10 mouse cellular contexts compared by ENCODE assay signal in genomic region chr1:150497690-150498089, GRCm38 (mm10). TPM values are rescaled to one million over a fixed set of nuclear protein-coding genes. Genes with fewer than 3 reads are reported as not detected.
A peak's percentile ranks its signal among the peaks of the same experiment; 100 is the strongest.
DNase-seq lines count a peak whose midpoint lies in the region; ATAC-seq and TF ChIP-seq lines count a peak whose summit lies in the region.
"Had no signal": no experiment of that assay in that cellular context is flagged by ENCODE, and none has a peak within 500 bp of the region (broad histone marks: within the 10 kb centered on the region; RNA-seq: fewer than 3 reads in every experiment).

No protein-coding gene starts in this region.

- H3K4me2 ChIP-seq in intestine, postnatal 0 days (replicated peaks; ENCODE audit: low read depth), result no peak overlapping the region
- no peak overlapping the region for H3K4me2 ChIP-seq in intestine, embryonic 15.5 days (replicated peaks)

- DNase-seq in A20 (ENCODE audit: low read depth, low spot score) (peak; percentile 17), MEL (ENCODE audit: low read depth, low spot score) (peak; percentile 7)
- DNase-seq in kidney, postnatal 14 days, result peak; percentile 27
- no peak for DNase-seq in neural tube, embryonic 10.5 days (ENCODE audit: extremely low spot score, low spot score)
- no peak for DNase-seq in midbrain, embryonic 10.5 days (ENCODE audit: low spot score)
- no peak for DNase-seq in thymus, postnatal 4 days

- H3K4me1 ChIP-seq in intestine, postnatal 0 days (replicated peaks; ENCODE audit: control insufficient read depth, insufficient read depth, low read length), result no peaks in the 10 kb centered on the region
- H3K4me1 ChIP-seq in intestine, embryonic 15.5 days (replicated peaks), result no peaks in the 10 kb centered on the region
- no peaks in the 10 kb centered on the region for H3K4me1 ChIP-seq in MEL (ENCODE audit: control insufficient read depth in 1 of 2, insufficient read depth in 2 of 2, low read length in 2 of 2)
- no peaks in the 10 kb centered on the region for H3K4me1 ChIP-seq in midbrain, embryonic 10.5 days
- H3K4me1 ChIP-seq: forebrain, embryonic 10.5 days had no signal

- no peak for TF ChIP-seq POLR2A in MEL (IDR thresholded peaks at IDR 0.05; ENCODE audit: control insufficient read depth in 1 of 2, insufficient read depth in 1 of 2, low read depth in 1 of 2, low read length in 2 of 2, poor library complexity in 1 of 2)

- H3K4me3 ChIP-seq in intestine, postnatal 0 days (ENCODE audit: low read depth, low read length), result no peak overlapping the region
- no peak overlapping the region for H3K4me3 ChIP-seq in intestine, embryonic 15.5 days (replicated peaks)
- H3K4me3 ChIP-seq in MEL (ENCODE audit: control insufficient read depth in 1 of 2, insufficient read depth in 1 of 2, low read depth in 2 of 2, low read length in 2 of 2), result no peak overlapping the region
- H3K4me3 ChIP-seq in midbrain, embryonic 10.5 days, result no peak overlapping the region
- H3K4me3 ChIP-seq: forebrain, embryonic 10.5 days had no signal

- H3K79me2 ChIP-seq in MEL (ENCODE audit: control insufficient read depth, insufficient read depth, low read length, poor library complexity), result no peaks in the 10 kb centered on the region

- H3K27me3 ChIP-seq in intestine, postnatal 0 days (replicated peaks; ENCODE audit: control insufficient read depth, insufficient read depth, low read length), result no peaks in the 10 kb centered on the region
- H3K27me3 ChIP-seq in intestine, embryonic 15.5 days (replicated peaks), result no peaks in the 10 kb centered on the region
- no peaks in the 10 kb centered on the region for H3K27me3 ChIP-seq in MEL (ENCODE audit: control insufficient read depth in 1 of 2, insufficient read depth in 2 of 2, low read length in 2 of 2)
- H3K27me3 ChIP-seq in midbrain, embryonic 10.5 days (ENCODE audit: low read depth, poor library complexity, severe bottlenecking), result no peaks in the 10 kb centered on the region

- ATAC-seq in intestine, postnatal 0 days, result no peak
- ATAC-seq in intestine, embryonic 15.5 days, result no peak

- peak; percentile 33 for TF ChIP-seq RAD21 in MEL (IDR thresholded peaks at IDR 0.05; ENCODE audit: low read depth, low read length)

- no peaks in the 10 kb centered on the region for H3K9me3 ChIP-seq in intestine, postnatal 0 days (ENCODE audit: control insufficient read depth)
- no peaks in the 10 kb centered on the region for H3K9me3 ChIP-seq in intestine, embryonic 15.5 days
- no peaks in the 10 kb centered on the region for H3K9me3 ChIP-seq in MEL (replicated peaks; ENCODE audit: insufficient read depth, low read length)
- H3K9me3 ChIP-seq in midbrain, embryonic 10.5 days (replicated peaks), result peaks cover 9% of the 10 kb centered on the region; the same call in 1 of the 2 replicates

- WGBS in intestine, postnatal 0 days, result 57% methylated on average over 2 of the region's 2 CpGs
- WGBS in intestine, embryonic 15.5 days, result 63% methylated on average over 2 of the region's 2 CpGs
- WGBS in midbrain, embryonic 10.5 days, result 79% methylated on average over 2 of the region's 2 CpGs

- H3K27ac ChIP-seq in intestine, postnatal 0 days (ENCODE audit: low read depth, low read length), result no peak overlapping the region
- H3K27ac ChIP-seq in intestine, embryonic 15.5 days, result no peak overlapping the region
- H3K27ac ChIP-seq in MEL (ENCODE audit: control insufficient read depth, low read depth, low read length), result no peak overlapping the region
- no peak overlapping the region for H3K27ac ChIP-seq in midbrain, embryonic 10.5 days (replicated peaks)
- H3K27ac ChIP-seq: forebrain, embryonic 10.5 days; macrophage had no signal

- H3K36me3 ChIP-seq in intestine, postnatal 0 days (ENCODE audit: control insufficient read depth, insufficient read depth), result no peaks in the 10 kb centered on the region
- no peaks in the 10 kb centered on the region for H3K36me3 ChIP-seq in intestine, embryonic 15.5 days
- H3K36me3 ChIP-seq in MEL (ENCODE audit: control insufficient read depth in 1 of 2, insufficient read depth in 2 of 2, low read length in 2 of 2), result no peaks in the 10 kb centered on the region
- no peaks in the 10 kb centered on the region for H3K36me3 ChIP-seq in midbrain, embryonic 10.5 days
- H3K36me3 ChIP-seq: forebrain, embryonic 10.5 days had no signal

- H3K9ac ChIP-seq in intestine, postnatal 0 days (ENCODE audit: low read depth, low read length), result no peak overlapping the region
- H3K9ac ChIP-seq in intestine, embryonic 15.5 days, result no peak overlapping the region
- H3K9ac ChIP-seq in MEL (ENCODE audit: control insufficient read depth, low read depth, low read length, poor library complexity, severe bottlenecking), result no peak overlapping the region

- TF ChIP-seq CTCF in intestine, postnatal 0 days (IDR thresholded peaks at IDR 0.05; ENCODE audit: low read depth), result peak; percentile 39
- 0 out of 6 replicates have a peak, but pooled peaks of 1 of the 3 experiments have one; percentile 18 for TF ChIP-seq CTCF in MEL (IDR thresholded peaks at IDR 0.05 in 2 of 3, conservative IDR thresholded peaks at IDR 0.05 in 1 of 3; ENCODE audit: control insufficient read depth in 1 of 3, insufficient read depth in 1 of 3, low read depth in 2 of 3, low read length in 3 of 3, poor library complexity in 1 of 3, severe bottlenecking in 1 of 3)

- no peak for TF ChIP-seq EP300 in MEL (IDR thresholded peaks at IDR 0.05; ENCODE audit: low read depth in 1 of 2, low read length in 2 of 2)

TF ChIP-seq in MEL, 35 proteins besides CTCF, POLR2A, EP300 and RAD21:
- TF ChIP-seq MAX (IDR thresholded peaks at IDR 0.05; ENCODE audit: low read length) (no peak), TAL1 (IDR thresholded peaks at IDR 0.05; ENCODE audit: low read length) (no peak), SMC3 (IDR thresholded peaks at IDR 0.05; ENCODE audit: low read depth, low read length) (no peak), ZNF384 (IDR thresholded peaks at IDR 0.05; ENCODE audit: low read depth, low read length) (no peak), ZKSCAN1 (IDR thresholded peaks at IDR 0.05; ENCODE audit: low read depth, low read length) (no peak), ZC3H11A (IDR thresholded peaks at IDR 0.05; ENCODE audit: low read depth, low read length) (no peak), NELFE (IDR thresholded peaks at IDR 0.05; ENCODE audit: low read depth, low read length) (no peak)
TF ChIP-seq in MEL: peak in this region for 0.

RNA-seq across cellular contexts. Expression of gene Prg4, which starts 31.7 kb away (rescaled TPM):
- 0.34 and 0.44 TPM in 2 replicates for polyA plus RNA-seq in intestine, postnatal 0 days (2015; fragmentation: Nextera tagmentation; extraction: Ambion mirVana)
- 0.58 and 0.69 TPM in 2 replicates for polyA plus RNA-seq in intestine, embryonic 15.5 days (2015; fragmentation: Nextera tagmentation; extraction: Ambion mirVana)
- 0.19 and 0.23 TPM in 2 replicates for total RNA-seq in MEL (2012; rRNA removed)
- polyA plus RNA-seq in MEL (2012; ENCODE audit: insufficient read depth in 1 of 2, insufficient read length in 2 of 2, low read depth in 1 of 2, low replicate concordance in 2 of 2, missing spikeins in 1 of 2), result under 1 TPM in 1 of 2 experiments, not detected in 1; 0.42 TPM
- 0.37 and 0.53 TPM in 2 replicates for polyA plus RNA-seq in midbrain, embryonic 10.5 days (2016; fragmentation: Nextera tagmentation; extraction: Ambion mirVana)
- polyA plus RNA-seq: macrophage had no signal

Comparison
In these comparisons a context has a peak if more than half of its experiments do, and no peak if none do; other contexts are left out.
1. DNase-seq: peak in A20 (single experiment), MEL (single experiment) and kidney, postnatal 14 days (single experiment); none in neural tube, embryonic 10.5 days (single experiment), midbrain, embryonic 10.5 days (single experiment) and thymus, postnatal 4 days (single experiment).